Mouse (Mus musculus) stomach, embryonic 15.5 days (tissue): Measurements from ENCODE around the gene Tspan3. TPM values are rescaled to one million over a fixed set of nuclear protein-coding genes. Genes with fewer than 3 reads are reported as not detected.

Experiments
- ATAC-seq: fragments of 200-750 bp; cut with Nextera tagmentation; 2 replicates; pipeline ENCODE4 v1.8.0; 2017; ENCODE audit warnings: low read depth, moderate number of reproducible peaks, moderate TSS enrichment; ENCODE audit not compliant: insufficient read depth, low FRiP score
- H3K27ac ChIP-seq: fragments of 300-500 bp; sonication (generic); 2 replicates; pipeline ENCODE4 v1.5.1; 2015; ENCODE audit warnings: mild to moderate bottlenecking, inconsistent platforms
- H3K27me3 ChIP-seq: fragments of 300-500 bp; sonication (generic); replicated peaks from 2 replicates; pipeline ENCODE4 v1.6.1; 2015; ENCODE audit warnings: inconsistent platforms
- H3K36me3 ChIP-seq: fragments of 300-500 bp; sonication (generic); 2 replicates; pipeline ENCODE4 v1.6.1; 2015; ENCODE audit warnings: inconsistent platforms
- H3K4me1 ChIP-seq: fragments of 300-500 bp; sonication (generic); 2 replicates; pipeline ENCODE4 v1.6.1; 2015; ENCODE audit warnings: inconsistent platforms
- H3K4me2 ChIP-seq: fragments of 300-500 bp; sonication (generic); 2 replicates; pipeline ENCODE4 v1.6.1; 2015; ENCODE audit warnings: mild to moderate bottlenecking, inconsistent platforms
- H3K4me3 ChIP-seq: fragments of 300-500 bp; sonication (generic); replicated peaks from 2 replicates; pipeline ENCODE4 v1.5.1; 2015; ENCODE audit warnings: inconsistent platforms
- H3K9ac ChIP-seq: fragments of 300-500 bp; sonication (generic); 2 replicates; pipeline ENCODE4 v1.6.1; 2015; ENCODE audit warnings: inconsistent platforms
- H3K9me3 ChIP-seq: fragments of 300-500 bp; sonication (generic); 2 replicates; pipeline ENCODE4 v1.6.1; 2016; ENCODE audit warnings: inconsistent platforms
- WGBS: fragments of 180-500 bp; shearing (Covaris S2); methylation state at CpG from one replicate; pipeline ENCODE4 v1.1.7; 2015; 5-methylcytosine and 5-hydroxymethylcytosine counted together
- polyA plus RNA-seq: library from polyadenylated mRNA; unstranded; fragments of >200 nt; fragmentation: Nextera tagmentation; extraction: Ambion mirVana; gene quantifications from 2 replicates; pipeline ENCODE4 v1.2.1, GENCODE M21; 2015

The Tspan3 gene
- polyA plus RNA-seq, 1 experiment from 2014 or later = 422 TPM

DNA sequence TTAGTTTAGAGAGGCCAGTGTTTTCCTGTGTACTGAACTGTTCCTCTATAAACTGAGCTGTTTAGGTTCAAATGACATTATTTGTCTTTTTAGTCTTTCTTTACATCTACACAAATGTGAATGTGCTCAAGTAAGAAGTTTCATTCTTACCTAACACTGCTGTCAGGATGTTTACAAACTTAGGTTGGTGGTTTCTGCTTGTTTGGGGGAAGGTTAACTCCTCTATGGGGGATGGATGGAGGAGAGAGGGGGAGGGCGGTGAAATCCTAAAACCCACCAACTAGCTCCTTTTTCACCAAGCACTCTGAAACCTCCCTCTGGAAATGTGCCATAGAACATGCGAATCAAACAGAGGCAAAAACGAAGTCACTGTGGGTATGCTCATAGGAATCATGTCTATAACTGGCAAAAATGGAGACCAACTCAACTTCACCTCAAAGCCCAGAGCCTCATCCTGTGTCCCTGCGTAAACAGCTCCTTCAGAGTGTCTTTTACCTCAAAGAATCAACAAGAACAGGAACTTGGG, 12.7 kb downstream of the Tspan3 start:
- H3K4me1 ChIP-seq = peaks cover 9% of the 10 kb centered on the region; the same call in 1 of the 2 replicates
- 59% methylated on average over 4 of the region's 4 CpGs for WGBS
- no peaks in the 10 kb centered on the region for H3K9me3 ChIP-seq
- no peak overlapping the region for H3K9ac ChIP-seq
- H3K27me3 ChIP-seq = no peaks in the 10 kb centered on the region
- H3K4me3 ChIP-seq = no peak overlapping the region
- peaks cover 3% of the 10 kb centered on the region; the same call in 1 of the 2 replicates for H3K36me3 ChIP-seq
- ATAC-seq = no peak
- no peak overlapping the region for H3K4me2 ChIP-seq
- H3K27ac ChIP-seq = peak overlapping the region; percentile 48; the same call in 1 of the 2 replicates

DNA sequence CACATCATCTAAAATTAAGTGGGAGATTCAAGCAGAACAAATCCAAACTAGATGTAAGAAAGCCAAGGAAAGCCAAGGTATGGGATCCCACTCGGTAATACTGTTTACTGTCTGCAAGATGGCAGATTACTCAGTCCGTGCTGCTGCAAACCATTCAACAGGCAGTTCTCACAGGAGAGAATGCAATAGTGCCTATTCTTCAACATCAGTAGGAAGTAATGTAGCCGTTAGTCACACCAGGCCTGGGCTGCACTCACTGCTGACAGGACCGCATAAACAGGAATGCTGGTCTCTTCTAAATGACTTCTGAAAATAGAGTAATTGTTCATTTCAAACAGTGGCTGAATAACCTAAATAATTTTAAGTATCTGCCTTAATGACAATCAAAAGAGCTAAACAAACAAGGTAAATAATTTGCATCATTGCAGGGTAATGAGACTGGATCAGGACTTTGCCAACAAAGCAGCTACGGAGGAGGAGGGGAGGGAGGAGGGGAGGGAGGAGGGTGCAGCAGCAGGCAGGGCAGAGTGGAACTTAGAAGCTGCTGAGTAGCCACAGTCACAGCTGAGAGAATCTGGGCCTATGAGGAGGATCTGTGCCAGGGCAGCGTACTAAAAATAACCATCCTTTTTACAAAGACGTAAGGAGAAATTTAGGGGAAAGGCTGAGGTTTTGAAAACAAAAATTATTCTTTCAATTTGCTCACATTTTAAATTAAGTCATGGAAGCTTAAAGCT, 13.4 kb downstream of the Tspan3 start:
- Histone ChIP-seq H3K36me3 (peaks cover 4% of the 10 kb centered on the region), H3K4me2 (no peak overlapping the region), H3K9ac (no peak overlapping the region), H3K4me1 (peaks cover 11% of the 10 kb centered on the region; the same call in 1 of the 2 replicates), H3K4me3 (no peak overlapping the region), H3K27ac (peak overlapping the region; percentile 48), H3K27me3 (no peaks in the 10 kb centered on the region), H3K9me3 (no peaks in the 10 kb centered on the region)
- WGBS = 29% methylated on average over 7 of the region's 7 CpGs
- no peak for ATAC-seq

DNA sequence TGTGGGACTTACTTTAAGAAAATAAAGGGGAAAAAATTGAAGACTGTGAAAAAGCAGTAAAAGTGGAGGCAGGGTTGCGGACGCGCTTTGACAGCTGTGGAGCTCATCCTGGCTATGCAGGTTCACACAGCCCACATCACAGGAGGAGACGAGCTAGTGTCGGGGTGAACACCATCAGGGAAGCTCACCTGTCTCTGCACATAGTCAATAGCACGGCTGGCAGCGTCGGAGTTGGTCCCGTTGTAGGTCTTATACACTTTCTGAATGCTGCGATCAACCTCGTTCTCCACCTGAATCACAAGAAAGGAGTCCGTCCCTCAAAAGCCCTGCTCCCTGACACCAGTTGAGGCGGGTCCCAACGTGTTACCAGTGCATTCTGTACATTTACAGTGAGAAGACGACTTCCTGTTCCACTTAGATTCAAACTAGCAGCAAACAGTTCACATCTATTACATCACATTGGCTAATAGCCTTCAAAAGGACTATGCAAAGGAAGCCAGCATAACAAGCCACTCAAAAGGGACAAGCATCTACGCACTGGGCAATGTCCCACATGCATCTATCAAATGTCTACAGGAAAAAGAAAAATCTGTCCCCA, 18.9 kb downstream of the Tspan3 start:
- Histone ChIP-seq H3K4me3 (no peak overlapping the region), H3K27me3 (no peaks in the 10 kb centered on the region)

DNA sequence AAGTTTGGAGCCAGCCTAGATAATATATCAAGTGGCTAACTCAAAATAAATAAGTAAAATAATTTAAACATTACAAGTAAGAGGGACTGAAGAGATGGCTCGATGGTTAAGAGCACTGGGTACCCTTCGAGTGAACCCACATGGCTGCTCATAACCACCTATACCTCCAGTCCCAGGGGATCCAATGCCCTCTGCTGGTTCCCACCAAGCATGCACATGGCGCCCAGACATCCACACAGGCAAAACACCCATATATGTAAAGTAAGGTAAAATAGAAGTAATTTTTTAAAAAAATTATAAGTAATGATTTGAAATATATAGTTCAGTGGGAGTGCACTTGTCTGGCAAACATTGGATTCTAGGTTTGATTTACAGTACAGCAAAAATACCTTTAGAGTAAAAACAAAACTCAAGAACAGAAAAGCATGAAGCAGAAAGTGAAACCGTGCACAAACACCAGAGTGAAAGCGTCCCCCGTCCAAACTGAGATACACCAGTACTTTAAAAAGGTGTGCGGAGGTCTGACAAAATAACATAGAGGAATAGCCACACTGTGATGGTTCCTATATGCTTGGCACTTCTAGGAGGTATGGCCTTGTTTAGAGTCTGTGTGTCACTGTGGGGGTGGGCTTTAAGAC, 20.8 kb downstream of the Tspan3 start:
- 91% methylated on average over 7 of the region's 7 CpGs for WGBS

More for the DNA sequence above, 18.9 kb downstream of the Tspan3 start:
- 87% methylated on average over 16 of the region's 16 CpGs for WGBS
- Histone ChIP-seq H3K9me3 (no peaks in the 10 kb centered on the region), H3K4me1 (peaks cover 2% of the 10 kb centered on the region; the same call in 1 of the 2 replicates), H3K27ac (no peak overlapping the region), H3K9ac (no peak overlapping the region), H3K36me3 (peaks cover 29% of the 10 kb centered on the region), H3K4me2 (no peak overlapping the region)
- ATAC-seq = no peak

DNA sequence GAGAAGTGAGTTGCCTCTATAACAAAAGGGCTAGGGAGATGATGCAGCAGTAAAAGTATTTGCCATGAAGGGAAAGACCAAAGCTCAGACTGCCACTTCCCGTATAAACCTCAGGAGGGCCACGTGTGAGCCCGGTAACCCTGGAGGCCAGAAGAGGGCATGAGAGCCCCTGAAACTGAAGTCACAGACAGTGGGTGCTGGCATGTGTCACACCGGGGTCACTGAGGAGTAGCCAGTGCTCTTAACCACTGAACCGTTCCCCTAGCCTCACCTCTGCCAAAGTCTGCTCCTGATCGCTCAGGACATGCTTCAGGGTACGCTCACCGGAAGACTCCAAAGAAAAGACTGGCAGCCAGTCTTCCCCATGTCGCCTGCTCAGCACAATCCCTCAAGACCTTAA, 23.5 kb downstream of the Tspan3 start:
- Histone ChIP-seq H3K9ac (no peak overlapping the region), H3K27me3 (no peaks in the 10 kb centered on the region), H3K27ac (no peak overlapping the region), H3K4me1 (no peaks in the 10 kb centered on the region), H3K9me3 (no peaks in the 10 kb centered on the region), H3K4me2 (no peak overlapping the region), H3K4me3 (no peak overlapping the region), H3K36me3 (peaks cover 33% of the 10 kb centered on the region)
- no peak for ATAC-seq
- 87% methylated on average over 9 of the region's 9 CpGs for WGBS

More for the DNA sequence above, 20.8 kb downstream of the Tspan3 start:
- Histone ChIP-seq H3K4me3 (no peak overlapping the region), H3K36me3 (peaks cover 32% of the 10 kb centered on the region), H3K4me2 (no peak overlapping the region), H3K27ac (no peak overlapping the region), H3K9ac (no peak overlapping the region), H3K4me1 (peaks cover 2% of the 10 kb centered on the region; the same call in 1 of the 2 replicates), H3K27me3 (no peaks in the 10 kb centered on the region), H3K9me3 (no peaks in the 10 kb centered on the region)
- no peak for ATAC-seq

DNA sequence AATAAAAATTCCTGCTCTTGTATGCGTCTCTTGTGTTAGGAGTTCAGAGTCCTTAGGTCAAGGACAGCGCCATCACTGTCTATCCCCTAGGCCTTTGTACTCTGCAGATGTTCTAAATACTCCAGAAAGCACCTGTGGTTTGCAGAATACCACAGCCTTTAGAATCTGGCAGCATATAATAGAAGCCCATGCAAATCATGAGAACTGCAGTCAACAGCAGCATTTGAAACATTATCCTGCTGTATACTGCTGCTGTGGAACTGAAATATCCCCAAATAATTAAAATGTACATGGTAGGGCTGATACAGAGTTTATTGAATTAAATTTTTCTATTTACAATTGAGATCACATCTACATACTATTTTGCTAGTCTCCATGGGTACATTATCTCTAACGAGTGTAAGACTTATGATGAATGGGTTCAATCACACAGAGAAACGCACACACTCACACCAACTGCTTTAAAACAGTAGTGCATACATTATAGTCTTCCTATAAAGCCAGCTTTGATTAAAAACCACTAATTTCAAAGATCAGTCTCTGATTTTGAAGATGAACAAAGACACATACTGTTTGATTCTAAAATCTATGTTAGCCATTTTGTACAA, 29.6 kb downstream of the Tspan3 start:
- no peak overlapping the region for H3K4me3 ChIP-seq
- H3K36me3 ChIP-seq = 0 out of 2 replicates have a peak, but pooled peaks cover 16% of the 10 kb centered on the region
- no peaks in the 10 kb centered on the region for H3K27me3 ChIP-seq
- H3K4me2 ChIP-seq = no peak overlapping the region
- 84% methylated on average over 4 of the region's 4 CpGs for WGBS
- no peak overlapping the region for H3K27ac ChIP-seq
- H3K9ac ChIP-seq = no peak overlapping the region
- ATAC-seq = no peak
- H3K9me3 ChIP-seq = no peaks in the 10 kb centered on the region
- no peaks in the 10 kb centered on the region for H3K4me1 ChIP-seq

DNA sequence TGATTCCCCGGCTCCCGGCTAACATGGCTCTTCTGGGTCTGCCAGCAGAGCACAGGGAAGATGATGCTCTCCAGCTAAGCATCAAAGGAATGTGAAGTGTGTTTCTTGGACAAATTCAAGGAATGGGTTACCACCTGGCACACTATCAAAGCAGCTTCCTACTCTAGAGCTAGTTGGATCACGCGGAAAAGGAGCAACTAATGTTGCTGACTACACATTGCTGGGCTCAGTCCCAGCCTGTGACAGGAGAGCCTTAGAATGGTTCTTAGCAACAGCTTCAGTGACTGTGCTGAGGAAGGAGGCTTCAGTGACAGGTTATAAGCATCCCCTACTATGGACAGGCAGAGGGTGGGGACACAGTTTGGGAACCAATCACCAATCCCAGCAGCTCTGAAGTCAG, 30.7 kb downstream of the Tspan3 start:
- ATAC-seq = no peak
- Histone ChIP-seq H3K27me3 (no peaks in the 10 kb centered on the region), H3K27ac (no peak overlapping the region), H3K4me2 (no peak overlapping the region), H3K36me3 (0 out of 2 replicates have a peak, but pooled peaks cover 16% of the 10 kb centered on the region), H3K9me3 (no peaks in the 10 kb centered on the region), H3K4me3 (no peak overlapping the region), H3K9ac (no peak overlapping the region), H3K4me1 (no peaks in the 10 kb centered on the region)
- 84% methylated on average over 4 of the region's 4 CpGs for WGBS

DNA sequence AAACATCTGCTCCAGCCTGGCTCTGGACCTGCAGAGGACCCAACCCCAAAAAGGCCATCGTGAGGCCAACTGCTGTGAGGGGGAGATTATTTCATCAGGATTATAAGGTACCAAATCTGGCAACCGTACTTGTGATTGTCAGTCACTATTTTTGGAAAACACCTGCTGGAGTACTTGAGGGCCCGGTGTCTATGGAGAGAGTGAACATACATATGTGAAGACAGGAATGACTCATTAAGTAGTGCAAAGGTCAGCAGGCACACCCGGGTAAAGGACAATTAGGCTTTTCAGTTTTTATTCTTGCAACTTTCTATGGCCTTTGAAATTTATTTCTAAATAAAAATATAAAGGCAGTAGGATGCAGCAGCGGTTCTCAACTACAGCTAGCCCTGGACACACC, 31.3 kb downstream of the Tspan3 start:
- Histone ChIP-seq H3K27me3 (no peaks in the 10 kb centered on the region), H3K4me3 (no peak overlapping the region), H3K9ac (no peak overlapping the region), H3K4me2 (no peak overlapping the region), H3K4me1 (no peaks in the 10 kb centered on the region), H3K36me3 (0 out of 2 replicates have a peak, but pooled peaks cover 16% of the 10 kb centered on the region), H3K27ac (no peak overlapping the region), H3K9me3 (no peaks in the 10 kb centered on the region)
- 78% methylated on average over 5 of the region's 5 CpGs for WGBS
- ATAC-seq = no peak

DNA sequence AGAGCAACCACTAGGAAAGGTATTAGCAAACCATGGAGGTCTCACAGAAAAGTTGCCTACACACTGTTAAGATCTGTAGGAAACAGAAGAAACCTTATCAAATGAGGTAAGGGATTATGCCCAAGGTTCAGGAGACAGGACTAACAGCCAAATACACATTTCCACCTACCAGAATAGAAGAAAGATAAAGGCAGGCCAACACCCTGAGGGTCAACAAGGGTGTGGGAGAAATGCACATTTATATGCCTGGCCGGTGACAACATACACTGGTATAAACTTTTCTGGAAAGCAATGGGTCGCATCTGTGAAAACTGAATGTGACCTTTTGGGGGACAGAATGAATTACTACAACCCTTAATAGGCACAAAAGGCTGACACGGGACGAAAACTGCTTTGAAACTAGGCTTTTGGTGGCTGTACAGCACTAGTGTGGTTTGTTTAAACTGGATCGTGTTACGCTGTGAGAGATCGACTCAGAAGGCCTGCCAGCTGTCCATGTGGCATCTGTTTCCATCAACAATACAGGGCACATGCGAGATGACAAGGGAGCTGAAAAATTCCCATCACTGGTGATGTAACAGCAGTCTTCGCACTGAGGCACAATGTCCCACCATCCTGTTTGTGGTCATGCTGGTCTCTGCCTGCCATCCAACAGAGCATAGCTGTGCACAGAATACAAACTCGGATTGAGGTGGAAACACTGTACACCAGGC, 33.3 kb downstream of the Tspan3 start:
- no peak for ATAC-seq
- peak overlapping the region; percentile 9; the same call in 1 of the 2 replicates for H3K27ac ChIP-seq
- no peak overlapping the region for H3K9ac ChIP-seq
- H3K4me1 ChIP-seq = no peaks in the 10 kb centered on the region
- 0 out of 2 replicates have a peak, but pooled peaks cover 29% of the 10 kb centered on the region for H3K36me3 ChIP-seq
- H3K9me3 ChIP-seq = no peaks in the 10 kb centered on the region
- H3K4me3 ChIP-seq = no peak overlapping the region
- H3K27me3 ChIP-seq = no peaks in the 10 kb centered on the region
- H3K4me2 ChIP-seq = no peak overlapping the region
- WGBS = 47% methylated on average over 10 of the region's 10 CpGs

DNA sequence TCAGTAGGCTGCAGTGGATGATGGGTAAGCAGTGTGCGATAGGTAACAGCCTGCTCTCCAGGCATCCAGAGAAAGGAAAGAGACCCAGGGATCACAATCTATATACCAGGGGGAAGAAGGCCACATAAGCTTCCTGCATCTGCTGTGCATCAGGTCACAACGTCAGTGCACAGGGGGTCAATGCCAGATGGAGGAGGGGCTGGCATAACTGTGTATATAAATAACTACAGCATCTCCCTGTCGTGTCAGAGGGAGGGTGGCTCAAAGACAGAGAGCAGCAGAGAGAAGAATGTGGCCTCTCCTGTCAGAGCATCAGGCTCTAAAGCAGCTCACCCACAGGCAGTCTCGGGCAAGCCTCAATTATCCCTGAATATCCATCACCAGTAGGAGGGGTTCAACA, 34.7 kb downstream of the Tspan3 start:
- Histone ChIP-seq H3K36me3 (0 out of 2 replicates have a peak, but pooled peaks cover 18% of the 10 kb centered on the region), H3K27ac (no peak overlapping the region)

DNA sequence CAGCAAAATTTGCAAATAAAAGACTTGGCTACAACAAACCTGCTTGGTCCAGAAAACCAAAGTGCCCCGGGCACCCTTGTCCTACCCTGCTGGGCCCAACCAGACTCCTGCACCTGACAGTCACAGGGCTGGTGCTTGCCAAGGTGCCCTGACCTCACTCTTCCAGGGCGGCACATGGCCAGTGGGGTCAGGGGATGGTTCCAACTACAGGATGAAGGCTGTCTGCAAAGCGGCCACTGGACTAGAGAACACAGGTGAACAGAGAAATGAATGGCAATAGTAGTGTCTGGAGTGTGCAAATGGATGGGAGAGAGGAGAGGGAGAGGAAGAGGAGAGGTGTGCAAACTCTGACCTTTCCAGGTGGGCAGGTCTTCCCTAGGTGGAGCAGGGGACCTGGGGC, 35.3 kb downstream of the Tspan3 start:
- no peaks in the 10 kb centered on the region for H3K4me1 ChIP-seq
- no peak overlapping the region for H3K9ac ChIP-seq
- H3K27me3 ChIP-seq = no peaks in the 10 kb centered on the region
- H3K36me3 ChIP-seq = 0 out of 2 replicates have a peak, but pooled peaks cover 18% of the 10 kb centered on the region
- no peaks in the 10 kb centered on the region for H3K9me3 ChIP-seq
- H3K4me2 ChIP-seq = no peak overlapping the region
- H3K4me3 ChIP-seq = no peak overlapping the region
- no peak overlapping the region for H3K27ac ChIP-seq
- ATAC-seq = no peak
- 80% methylated on average over 3 of the region's 3 CpGs for WGBS

More for the DNA sequence above, 34.7 kb downstream of the Tspan3 start:
- no peaks in the 10 kb centered on the region for H3K9me3 ChIP-seq
- H3K4me3 ChIP-seq = no peak overlapping the region
- no peaks in the 10 kb centered on the region for H3K27me3 ChIP-seq
- no peaks in the 10 kb centered on the region for H3K4me1 ChIP-seq
- 41% methylated on average over 4 of the region's 4 CpGs for WGBS
- no peak overlapping the region for H3K4me2 ChIP-seq
- ATAC-seq = no peak
- H3K9ac ChIP-seq = no peak overlapping the region
